Mouse (Mus musculus) midbrain, embryonic 11.5 days (tissue): ENCODE measurements around the gene Areg. TPM values are rescaled to one million over a fixed set of nuclear protein-coding genes. Genes with fewer than 3 reads are reported as not detected.

Experiments
- polyA plus RNA-seq: library from polyadenylated mRNA; unstranded; fragments of >200 nt; fragmentation: Nextera tagmentation; extraction: Ambion mirVana; gene quantifications from 2 replicates; pipeline ENCODE4 v1.2.1, GENCODE M21; 2014

Gene Areg
- polyA plus RNA-seq, 1 experiment from 2014 or later = not detected

Other genes starting within 250 kb of the Areg start
- gene Cxcl1, start 248.4 kb upstream of the Areg start, polyA plus RNA-seq = not detected in 2 replicates
- not detected in 2 replicates for gene Cxcl2, start 235.7 kb upstream of the Areg start, polyA plus RNA-seq
- gene Mthfd2l, start 208.5 kb upstream of the Areg start, polyA plus RNA-seq = 105 and 107 TPM in 2 replicates
- gene Epgn, start 112.1 kb upstream of the Areg start, polyA plus RNA-seq = 0.19 and 0.26 TPM in 2 replicates
- gene Ereg, start 65.0 kb upstream of the Areg start, polyA plus RNA-seq = not detected in 2 replicates